8 mouse cellular contexts compared by ENCODE assay signal in genomic region chr4:55530731-55531095, GRCm38 (mm10). TPM values are rescaled to one million over a fixed set of nuclear protein-coding genes. Genes with fewer than 3 reads are reported as not detected.
DNase-seq lines count a peak whose midpoint lies in the region; ATAC-seq lines count a peak whose summit lies in the region.

No protein-coding gene starts in this region.

- H3K27me3 ChIP-seq in megakaryocyte, embryonic 14.5 days (replicated peaks): peaks cover 61% of the 10 kb centered on the region
- peaks cover 8% of the 10 kb centered on the region; the same call in 1 of the 2 replicates for H3K27me3 ChIP-seq in embryonic facial prominence, embryonic 12.5 days
- peaks cover 12% of the 10 kb centered on the region; the same call in 1 of the 2 replicates for H3K27me3 ChIP-seq in hindbrain, embryonic 15.5 days

- H3K9me3 ChIP-seq in megakaryocyte, embryonic 14.5 days: no peaks in the 10 kb centered on the region
- no peaks in the 10 kb centered on the region for H3K9me3 ChIP-seq in embryonic facial prominence, embryonic 12.5 days
- no peaks in the 10 kb centered on the region for H3K9me3 ChIP-seq in hindbrain, embryonic 15.5 days

- peaks cover 32% of the 10 kb centered on the region for H3K4me1 ChIP-seq in megakaryocyte, embryonic 14.5 days
- H3K4me1 ChIP-seq in embryonic facial prominence, embryonic 12.5 days: peaks cover 25% of the 10 kb centered on the region; the same call in 1 of the 2 replicates
- H3K4me1 ChIP-seq in hindbrain, embryonic 15.5 days (replicated peaks): peaks cover 36% of the 10 kb centered on the region

- peak overlapping the region; percentile 89 for H3K4me2 ChIP-seq in embryonic facial prominence, embryonic 12.5 days (replicated peaks)
- peak overlapping the region; percentile 97 for H3K4me2 ChIP-seq in hindbrain, embryonic 15.5 days

- WGBS in embryonic facial prominence, embryonic 12.5 days: under 1% methylated on average over 20 of the region's 20 CpGs
- WGBS in hindbrain, embryonic 15.5 days: under 1% methylated on average over 20 of the region's 20 CpGs
- 3% methylated on average over 20 of the region's 20 CpGs for WGBS in macrophage (ENCODE audit: missing documents)

- H3K4me3 ChIP-seq in megakaryocyte, embryonic 14.5 days (replicated peaks): peak overlapping the region; percentile 92
- H3K4me3 ChIP-seq in embryonic facial prominence, embryonic 12.5 days: peak overlapping the region; percentile 69
- H3K4me3 ChIP-seq in hindbrain, embryonic 15.5 days: peak overlapping the region; percentile 77
- H3K4me3 ChIP-seq in macrophage (ENCODE audit: inconsistent target): peak overlapping the region; percentile 43

- no peak for DNase-seq in right cerebral cortex, adult 18-20 months
- no peak for DNase-seq in left cerebral cortex, adult 11 months (ENCODE audit: low spot score)
- DNase-seq in spleen, postnatal 10 days (ENCODE audit: low spot score in 2 of 2): no peak

- H3K27ac ChIP-seq in embryonic facial prominence, embryonic 12.5 days: no peak overlapping the region
- H3K27ac ChIP-seq in hindbrain, embryonic 15.5 days (replicated peaks): no peak overlapping the region
- H3K27ac ChIP-seq in macrophage: no peak overlapping the region

- ATAC-seq in megakaryocyte, adult 5-6 weeks (ENCODE audit: poor library complexity, severe bottlenecking): no peak
- ATAC-seq in embryonic facial prominence, embryonic 12.5 days (ENCODE audit: insufficient number of reproducible peaks, insufficient read depth, low FRiP score, low TSS enrichment): no peak
- no peak for ATAC-seq in hindbrain, embryonic 15.5 days (ENCODE audit: low FRiP score, low read depth)

- no peaks in the 10 kb centered on the region for H3K79me2 ChIP-seq in macrophage (ENCODE audit: inconsistent target)

- H3K36me3 ChIP-seq in megakaryocyte, embryonic 14.5 days (replicated peaks; ENCODE audit: low read length): no peaks in the 10 kb centered on the region
- H3K36me3 ChIP-seq in embryonic facial prominence, embryonic 12.5 days: no peaks in the 10 kb centered on the region
- no peaks in the 10 kb centered on the region for H3K36me3 ChIP-seq in hindbrain, embryonic 15.5 days
- H3K36me3 ChIP-seq in macrophage (ENCODE audit: inconsistent target): no peaks in the 10 kb centered on the region

- peak overlapping the region; percentile 73 for H3K9ac ChIP-seq in embryonic facial prominence, embryonic 12.5 days
- peak overlapping the region; percentile 41 for H3K9ac ChIP-seq in hindbrain, embryonic 15.5 days

RNA-seq across cellular contexts. Expression of gene Klf4, which starts 1.6 kb away (rescaled TPM):
- polyA plus RNA-seq in megakaryocyte, embryonic 14.5 days (2012; ENCODE audit: insufficient read depth, low replicate concordance): 3.0 and 5.1 TPM in 2 replicates
- 196 and 224 TPM in 2 replicates for total RNA-seq in megakaryocyte, adult 5-6 weeks (2015)
- total RNA-seq in megakaryocyte, adult 5-6 weeks (2017): 96.7 and 117 TPM in 2 replicates
- 14.3 and 17.7 TPM in 2 replicates for polyA plus RNA-seq in embryonic facial prominence, embryonic 12.5 days (2016; fragmentation: Nextera tagmentation; extraction: Ambion mirVana)
- polyA plus RNA-seq in hindbrain, embryonic 15.5 days (2015; fragmentation: Nextera tagmentation; extraction: Ambion mirVana): 2.5 and 2.7 TPM in 2 replicates
- total RNA-seq in macrophage (2018; cell fraction: chromatin; rRNA removed): 1 to 10 TPM in 18 of 26 experiments, under 1 TPM in 8; 0.33 to 6.5 (median 1.2) TPM
- total RNA-seq in macrophage (2018; cell fraction: cytosol; rRNA removed): 1 to 10 TPM; 1.3 to 6.0 (median 3.2) TPM
- total RNA-seq in macrophage (2018; cell fraction: nucleus; rRNA removed): 1 to 10 TPM in 25 of 26 experiments, under 1 TPM in 1; 0.86 to 8.3 (median 2.0) TPM
- 1.0 to 2.0 TPM (median 1.3 TPM) in 3 replicates for polyA plus RNA-seq in macrophage (2018)
